Mouse (Mus musculus): ENCODE data around the gene Rapgef3.

- peak; percentile 70 for TF ChIP-seq MXI1 (IDR thresholded peaks at IDR 0.05; ENCODE audit: low read depth, low read length)
- peak; percentile 36 for TF ChIP-seq POLR2A (IDR thresholded peaks at IDR 0.05; ENCODE audit: low read depth, low read length)
- TF ChIP-seq MAX (IDR thresholded peaks at IDR 0.05; ENCODE audit: low read length) = peak; percentile 84
Measured at GRCm38 (mm10) chr15:97744930-97745329, 22.8 kb downstream of the Rapgef3 start.
